Mouse (Mus musculus): ENCODE measurements around the gene Prkcsh. TPM values are rescaled to one million over a fixed set of nuclear protein-coding genes. Genes with fewer than 3 reads are reported as not detected.

The Prkcsh gene
- polyA plus RNA-seq (2012; rRNA removed) = 72.1 and 108 TPM in 2 replicates

DNA sequence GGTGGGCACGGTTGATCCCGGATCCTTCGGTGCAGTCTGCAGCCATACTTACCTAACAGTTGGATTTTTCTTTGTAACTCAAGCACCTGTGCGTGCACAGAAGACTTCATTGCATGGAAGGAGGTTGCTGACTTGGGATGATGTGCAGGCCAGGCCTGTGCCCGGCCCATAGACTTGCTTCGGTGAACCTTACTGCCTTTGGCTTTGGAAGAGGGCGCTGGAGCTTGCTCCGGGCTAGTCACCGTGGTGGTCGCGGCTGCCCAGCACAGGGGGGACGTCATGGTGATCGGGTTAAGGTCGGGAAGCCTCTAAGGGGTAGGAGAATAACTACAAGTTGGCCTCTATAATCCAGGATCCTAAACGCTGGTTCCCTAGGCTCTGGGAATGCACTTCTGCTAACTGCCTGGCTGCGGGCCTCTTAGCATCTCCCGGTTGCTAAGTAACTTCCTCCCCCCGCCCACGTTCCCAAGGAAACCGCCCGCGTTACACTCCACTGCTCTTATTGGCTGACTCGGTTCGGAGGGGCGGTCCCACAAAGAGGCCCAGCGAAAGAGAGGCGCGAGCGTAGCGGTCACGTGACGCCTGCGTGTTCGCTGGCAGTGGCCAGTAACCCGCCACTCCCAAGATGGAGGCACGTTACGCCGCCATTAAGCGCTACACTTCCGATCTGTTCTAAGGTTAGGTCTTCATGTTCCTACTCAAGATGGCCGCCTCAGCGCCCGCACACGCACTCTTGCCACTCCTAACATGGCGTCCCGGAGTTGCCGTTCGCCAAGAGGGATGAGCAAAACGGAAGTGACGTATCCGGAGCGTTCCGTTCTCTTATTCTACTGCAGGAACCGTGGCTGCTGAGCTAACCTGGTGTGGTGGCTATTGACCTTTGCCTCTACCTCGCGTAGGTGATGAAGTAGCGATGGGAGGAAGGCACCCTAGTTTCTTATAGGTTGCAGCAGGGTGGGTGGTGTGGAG is at the start of gene Prkcsh, which contains the start of gene Ccdc151:
Gene Prkcsh, plus strand, starts transcription at position 613 of the 969 bp plus-strand sequence.
Gene Ccdc151, minus strand, starts transcription at position 441 of the 969 bp plus-strand sequence.
- DNase-seq (ENCODE audit: low read depth) = peak; percentile 85

DNA sequence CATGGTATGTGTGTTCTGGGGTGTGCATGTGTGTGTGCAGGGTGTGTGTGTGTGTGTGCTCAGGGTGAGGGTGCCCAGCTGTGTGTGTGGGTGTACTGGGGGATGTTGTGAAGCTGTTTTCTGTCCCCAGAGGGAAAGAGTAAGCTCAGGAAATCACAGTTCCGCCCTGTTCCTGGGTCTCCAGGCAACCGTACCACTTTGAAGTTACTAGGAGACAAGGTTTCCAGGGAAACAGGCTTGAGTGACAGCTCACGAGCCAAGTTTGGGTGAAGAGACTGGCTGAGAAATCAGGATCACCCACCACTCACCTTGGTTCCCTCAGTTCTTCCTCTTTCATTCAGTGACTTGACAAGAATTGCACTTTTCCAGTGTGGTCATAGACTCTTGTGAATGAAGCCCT is 49.0 kb upstream of the Prkcsh start:
- no peak for DNase-seq (ENCODE audit: low read depth)

DNA sequence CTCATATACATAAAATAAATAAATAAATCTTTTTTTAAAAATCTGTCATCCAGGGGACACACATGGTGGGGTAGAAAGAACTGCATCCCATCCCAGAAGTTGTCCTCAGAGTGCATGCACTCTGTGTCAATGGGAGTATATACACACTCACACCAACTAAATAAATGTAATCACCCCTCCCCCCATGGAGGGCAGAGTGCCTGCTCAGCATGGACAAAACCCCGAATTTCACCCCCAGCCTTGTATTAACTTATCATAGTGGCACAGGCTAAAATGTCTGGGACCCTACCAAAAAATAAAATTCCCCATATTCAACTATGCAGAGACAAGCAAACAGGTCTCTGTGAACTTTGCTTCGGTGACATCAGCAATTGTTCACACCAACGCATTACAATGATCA is 48.0 kb upstream of the Prkcsh start:
- DNase-seq (ENCODE audit: low read depth) = no peak

DNA sequence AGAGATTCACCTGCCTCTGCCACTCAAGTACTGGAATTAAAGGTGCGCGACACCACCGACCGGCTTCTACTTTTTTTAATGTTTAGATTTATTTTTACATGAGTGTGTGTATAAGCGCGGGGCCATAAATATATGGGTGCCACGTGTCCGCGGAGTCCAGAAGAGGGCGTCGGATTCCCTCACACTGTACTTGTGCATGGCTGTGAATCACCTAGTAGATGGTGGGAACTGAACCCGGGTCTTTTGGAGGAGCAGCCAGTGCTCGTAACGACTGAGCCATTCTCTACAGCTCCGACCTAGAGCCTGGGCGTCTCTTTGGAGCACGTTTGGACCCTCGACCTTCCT is 47.4 kb upstream of the Prkcsh start:
- no peak for DNase-seq (ENCODE audit: low read depth)

DNA sequence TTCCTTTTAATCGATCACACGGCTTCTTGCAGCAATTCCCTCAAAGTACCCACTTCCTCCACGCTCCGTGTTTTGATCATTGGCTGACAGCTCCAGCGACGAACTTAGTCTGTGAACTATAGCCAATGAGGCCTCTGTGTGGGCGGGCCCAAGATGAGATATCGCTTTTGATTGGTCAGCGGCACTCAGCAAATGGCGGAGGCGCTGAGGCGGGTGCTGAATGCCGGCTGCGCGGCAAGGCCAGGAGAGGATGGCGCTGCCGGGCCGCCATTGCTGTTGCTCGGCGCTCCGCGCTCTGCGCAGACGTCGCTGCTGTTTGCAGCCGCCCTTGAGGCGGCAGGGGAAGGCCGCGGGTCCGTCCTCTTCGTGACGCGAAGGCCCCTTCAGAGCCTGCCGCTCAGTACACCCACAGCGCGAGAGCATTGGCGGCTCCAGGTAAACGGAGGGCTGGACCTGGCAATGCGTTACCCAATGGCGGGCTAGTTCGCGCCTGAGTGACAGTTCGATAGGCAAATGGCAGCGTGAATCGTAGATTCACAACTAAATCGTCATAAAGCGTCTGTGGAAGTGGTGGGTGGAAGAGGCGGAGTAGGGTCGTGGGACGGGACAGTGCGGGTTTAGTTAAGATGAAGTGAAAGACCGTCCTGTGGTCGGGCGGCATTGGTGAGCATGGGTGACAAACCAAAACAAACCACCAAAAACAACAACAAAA is 46.9 kb upstream of the Prkcsh start, which contains the start of gene Swsap1:
Gene Swsap1, plus strand, starts transcription at position 186 of the 712 bp plus-strand sequence.
- DNase-seq (ENCODE audit: low read depth) = peak; percentile 88

DNA sequence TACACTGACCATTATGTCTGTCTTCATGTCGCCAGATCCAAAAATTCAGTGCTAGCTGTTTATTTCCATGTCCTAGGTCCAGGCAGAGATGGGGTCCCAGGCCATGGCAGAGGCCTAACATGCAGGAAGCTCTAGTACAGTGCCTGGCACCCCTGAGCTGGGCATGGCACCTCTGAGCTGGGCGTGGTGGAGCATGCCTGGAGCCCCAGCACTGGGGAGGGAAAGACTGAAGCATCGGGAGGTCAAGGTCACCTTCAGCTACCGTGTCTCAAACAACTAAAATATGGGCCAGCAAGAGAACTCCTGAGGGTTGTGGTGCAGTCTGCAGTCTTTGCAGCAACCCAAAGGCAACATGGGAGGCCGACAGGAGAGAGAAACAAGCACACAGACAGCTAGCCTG is 44.2 kb upstream of the Prkcsh start:
- DNase-seq (ENCODE audit: low read depth) = no peak

DNA sequence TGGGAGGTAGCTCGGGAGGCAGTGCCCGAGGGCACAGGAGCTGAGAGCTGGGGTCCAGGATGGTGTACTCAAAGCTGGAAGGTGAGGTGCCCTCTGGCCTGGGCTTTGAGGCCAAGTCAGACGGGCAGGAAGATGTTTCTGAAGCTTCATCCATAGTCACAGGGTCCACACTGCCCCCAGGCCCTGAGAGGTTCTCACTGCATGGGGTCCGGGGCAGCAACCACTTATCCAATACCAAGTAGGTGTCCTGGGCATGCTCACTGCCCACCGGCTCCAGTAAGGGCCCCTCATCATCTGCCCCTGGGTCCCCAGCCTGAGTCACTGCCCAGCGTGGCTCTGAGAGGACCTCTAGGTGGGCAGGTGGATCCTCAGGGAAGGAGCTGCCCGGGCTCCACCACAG is 43.4 kb upstream of the Prkcsh start:
- DNase-seq (ENCODE audit: low read depth) = no peak

DNA sequence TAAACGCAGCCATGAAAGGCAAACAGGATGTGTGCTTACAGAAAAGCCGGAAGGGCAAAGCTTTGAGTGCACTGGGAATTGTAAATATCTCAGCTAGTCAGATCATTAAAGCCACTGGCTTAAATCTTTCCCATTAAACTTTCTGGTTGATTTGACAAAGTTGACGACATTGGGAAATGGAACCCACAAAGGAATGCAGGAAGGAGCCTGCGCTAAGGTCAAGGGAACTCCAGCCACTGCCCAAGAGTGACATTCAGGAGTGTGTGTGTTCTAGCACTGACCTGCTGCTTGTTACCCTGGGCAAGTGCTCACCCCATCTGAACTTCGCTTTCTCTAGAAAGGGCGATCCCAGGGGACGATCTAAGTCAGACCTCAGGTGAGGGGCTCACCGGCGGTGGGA is 42.5 kb upstream of the Prkcsh start:
- DNase-seq (ENCODE audit: low read depth) = no peak

DNA sequence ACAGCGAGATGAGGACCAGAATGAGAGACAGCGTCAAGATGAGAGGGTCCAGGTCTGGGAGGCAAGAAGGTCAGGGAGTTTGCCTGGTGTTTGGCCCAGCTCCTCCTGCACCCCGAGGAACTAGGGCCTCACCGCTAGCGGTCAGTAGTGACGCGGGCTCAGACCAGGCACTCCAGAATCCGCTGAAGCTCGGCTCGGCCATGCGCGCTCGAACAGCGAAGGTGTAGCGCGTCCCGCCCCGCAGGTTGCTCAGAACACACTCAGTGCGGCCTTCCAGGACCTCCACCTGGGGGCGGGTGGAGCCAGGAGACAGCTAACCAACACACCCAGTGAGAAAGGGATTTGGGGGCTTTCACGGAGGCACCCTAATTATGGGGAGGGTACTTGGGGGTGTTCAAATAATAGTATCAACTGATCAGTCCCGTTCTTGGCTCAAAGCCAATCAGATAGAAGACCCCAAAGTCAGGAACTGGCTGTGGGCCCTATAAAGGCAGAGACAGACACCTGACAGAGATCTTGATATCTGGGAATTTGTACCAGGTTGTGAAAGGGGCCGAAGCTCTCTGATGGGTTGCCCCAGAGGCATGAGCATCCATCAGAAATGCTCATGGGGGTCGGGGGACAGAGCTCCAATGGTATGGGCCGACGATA is 41.9 kb upstream of the Prkcsh start:
- no peak for DNase-seq (ENCODE audit: low read depth)

DNA sequence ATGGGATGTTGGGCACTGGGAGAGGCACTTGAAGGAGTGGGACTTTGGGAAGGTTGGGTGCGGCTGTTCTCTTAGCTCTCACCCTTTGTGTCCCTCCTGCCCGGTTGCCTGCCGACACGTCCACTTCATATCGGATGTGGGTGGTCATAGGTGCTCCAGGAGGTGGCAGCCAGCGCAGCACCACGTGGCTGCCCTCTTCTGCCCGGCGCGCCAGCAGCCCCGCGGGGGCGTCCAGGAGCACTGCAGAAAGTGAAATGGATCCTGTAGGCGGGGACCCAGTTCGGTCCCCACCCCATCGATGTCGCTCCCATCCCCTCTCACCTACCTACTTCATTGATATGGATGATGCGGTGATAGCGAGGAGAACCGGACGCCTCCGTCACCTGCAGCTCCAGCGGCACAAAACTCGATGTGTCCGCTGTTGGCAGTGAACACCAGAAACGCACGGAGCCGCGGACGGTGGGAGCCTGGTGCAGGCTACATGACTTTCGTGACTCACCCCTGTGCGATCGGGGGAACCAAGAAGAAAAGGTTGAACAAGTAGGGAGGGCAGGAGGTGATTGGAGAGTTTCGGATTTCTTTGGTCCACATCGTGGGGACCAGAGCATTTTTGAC is 41.1 kb upstream of the Prkcsh start:
- no peak for DNase-seq (ENCODE audit: low read depth)

DNA sequence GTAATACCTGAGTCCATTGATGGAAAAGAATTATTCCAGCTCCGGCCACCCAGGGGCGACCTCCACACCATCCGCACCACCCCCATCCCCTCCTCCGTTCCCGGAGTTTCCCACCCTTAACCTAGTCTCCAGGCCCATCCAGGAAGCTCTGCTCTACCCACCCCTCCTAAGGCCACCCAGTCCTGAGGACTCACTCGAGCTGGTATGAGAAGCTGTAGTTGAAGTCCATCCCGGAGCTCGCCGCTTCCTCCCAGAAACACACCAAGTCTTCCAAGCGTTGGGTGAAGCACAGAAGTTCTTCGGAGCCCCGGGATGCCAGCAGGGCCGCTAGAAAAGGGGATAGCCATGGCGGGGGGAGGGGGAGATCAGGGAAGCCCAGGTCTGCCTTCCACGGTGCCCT is 40.6 kb upstream of the Prkcsh start:
- no peak for DNase-seq (ENCODE audit: low read depth)

DNA sequence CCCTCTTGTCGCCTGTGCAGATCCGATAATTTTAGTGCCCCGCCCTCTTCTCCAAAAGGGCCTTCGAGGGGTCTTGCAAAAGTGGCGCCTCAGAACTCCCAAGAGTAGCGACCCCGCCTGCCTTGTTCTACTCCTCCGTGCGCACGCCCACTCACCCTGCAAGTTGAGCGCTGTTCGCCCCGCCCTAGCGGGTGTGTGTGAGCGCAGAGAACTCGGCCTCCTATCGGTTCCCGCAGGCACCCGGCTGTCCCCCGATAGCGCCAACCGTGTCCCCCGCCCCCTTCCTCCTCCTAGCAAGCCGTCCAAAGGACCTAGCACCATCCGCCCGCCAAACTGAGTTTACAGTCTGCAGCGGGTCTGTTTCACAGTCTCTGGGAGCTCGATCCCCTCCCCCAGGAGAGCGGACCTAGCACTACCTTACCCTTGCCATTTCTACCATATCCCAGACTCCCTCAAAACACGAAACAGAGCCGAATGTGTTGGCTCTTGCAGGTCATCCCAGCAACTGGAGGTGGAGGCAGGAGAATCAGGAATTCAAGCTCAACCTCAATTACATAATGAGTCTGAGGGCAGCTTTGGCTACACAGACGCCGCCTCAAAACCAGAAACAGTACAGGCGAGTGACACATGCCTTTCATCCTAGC is 40.1 kb upstream of the Prkcsh start:
- DNase-seq (ENCODE audit: low read depth) = no peak

DNA sequence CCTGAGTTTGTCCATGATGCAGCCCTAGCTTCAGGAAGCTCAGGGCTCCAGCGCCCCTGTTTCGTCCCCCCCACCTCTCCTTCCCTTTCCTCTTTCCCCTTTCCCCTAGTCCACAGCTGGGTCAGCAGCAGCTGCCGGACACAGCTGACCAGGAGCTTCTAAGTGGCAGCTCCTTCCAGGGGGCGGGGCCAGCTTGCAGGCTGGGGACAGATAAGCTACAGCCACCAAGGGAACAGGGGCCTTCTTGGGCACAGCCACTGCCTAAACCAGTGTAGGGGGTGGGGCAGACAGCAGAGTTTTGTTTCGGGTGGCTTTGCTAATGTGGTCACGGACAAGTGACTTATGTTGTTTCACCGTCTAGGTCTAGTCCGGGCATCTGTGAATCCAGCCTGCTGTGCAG is 39.2 kb upstream of the Prkcsh start, which contains the start of gene Epor:
Gene Epor, minus strand, starts transcription at position 90 of the 400 bp plus-strand sequence.
- no peak for DNase-seq (ENCODE audit: low read depth)

DNA sequence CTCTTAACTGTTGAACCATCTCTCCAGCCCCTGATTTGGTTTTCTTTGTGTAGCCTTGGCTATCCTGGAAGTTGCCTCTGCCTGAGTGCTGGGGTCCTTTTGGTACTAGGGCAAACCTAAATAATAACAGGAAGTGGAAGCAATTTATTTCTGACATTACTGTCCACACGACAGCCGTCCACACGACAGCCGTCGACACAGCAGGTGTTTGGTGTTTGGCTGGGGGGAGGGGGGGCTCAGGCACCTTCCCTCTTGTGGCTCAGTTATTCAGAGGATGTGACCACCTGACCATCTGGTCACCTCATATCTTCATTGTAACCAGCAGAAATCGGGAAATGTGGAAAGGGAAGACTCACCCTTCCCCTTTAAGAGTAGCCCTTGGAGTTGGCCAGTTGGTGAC is 33.7 kb upstream of the Prkcsh start:
- DNase-seq (ENCODE audit: low read depth) = no peak

DNA sequence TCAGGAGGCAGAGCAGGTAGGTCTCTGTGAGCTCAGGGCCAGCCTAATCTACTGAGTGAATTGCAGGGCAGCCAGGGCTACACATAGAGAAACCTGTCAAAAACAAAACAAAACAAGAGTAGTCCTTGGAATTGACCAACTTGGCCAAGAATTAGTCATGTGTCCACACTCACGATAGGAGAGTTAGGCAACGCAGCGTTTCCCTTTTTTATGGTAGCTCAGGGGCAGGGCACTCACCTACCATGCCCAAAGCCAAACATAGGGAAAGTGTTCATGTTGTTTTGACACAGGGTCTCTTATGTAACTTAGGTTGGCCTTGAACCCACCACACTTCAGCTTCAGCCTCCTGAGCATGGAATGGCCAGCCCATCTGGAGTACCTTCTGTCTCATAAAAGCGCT is 33.3 kb upstream of the Prkcsh start:
- no peak for DNase-seq (ENCODE audit: low read depth)

DNA sequence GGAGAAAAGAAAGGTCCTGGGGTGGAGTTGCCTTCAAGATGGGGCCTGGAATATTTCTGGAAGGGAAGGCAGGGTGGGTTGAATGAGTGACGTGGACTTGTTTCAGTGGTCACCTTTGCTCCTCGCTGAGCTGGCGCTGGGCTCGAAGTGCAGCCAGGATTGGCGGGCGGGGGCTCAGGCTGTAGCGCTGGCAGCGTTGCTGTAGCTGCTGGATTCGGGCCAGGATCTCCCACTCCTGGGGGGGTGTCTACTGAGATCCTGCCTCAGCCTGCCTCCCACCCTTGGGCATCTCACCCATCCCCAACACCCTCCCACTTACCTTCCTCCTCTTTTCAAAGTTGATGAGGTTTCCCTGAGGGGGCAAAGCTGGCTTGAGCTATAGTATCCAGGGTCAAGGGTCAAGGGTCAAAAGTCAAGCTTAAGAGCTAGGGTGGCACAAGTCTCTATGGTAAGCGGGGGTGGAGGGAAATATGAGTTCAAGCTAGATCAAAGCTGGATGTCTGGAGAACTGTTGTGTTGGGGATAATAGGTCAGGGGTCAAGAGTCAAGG is 25.9 kb upstream of the Prkcsh start:
- no peak for DNase-seq (ENCODE audit: low read depth)

DNA sequence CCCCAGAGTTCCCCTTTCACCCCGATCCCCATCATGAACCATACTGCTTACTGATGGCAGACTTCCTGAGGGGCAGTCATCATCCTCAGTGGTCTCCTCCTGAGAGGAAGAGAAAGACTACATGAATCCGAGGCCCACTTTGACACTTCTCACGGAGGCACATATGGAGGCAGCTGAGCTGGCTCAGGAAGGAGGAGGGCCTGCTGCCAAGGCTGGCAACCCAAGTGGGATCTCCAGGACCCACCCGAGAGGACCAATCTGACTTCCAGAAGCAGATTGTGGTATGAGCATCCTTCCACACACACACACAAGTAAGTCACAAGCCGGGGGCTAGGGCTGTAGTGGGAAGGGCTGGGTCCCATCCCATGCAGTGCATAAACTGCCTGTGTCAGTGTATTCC is 25.3 kb upstream of the Prkcsh start:
- DNase-seq (ENCODE audit: low read depth) = no peak

DNA sequence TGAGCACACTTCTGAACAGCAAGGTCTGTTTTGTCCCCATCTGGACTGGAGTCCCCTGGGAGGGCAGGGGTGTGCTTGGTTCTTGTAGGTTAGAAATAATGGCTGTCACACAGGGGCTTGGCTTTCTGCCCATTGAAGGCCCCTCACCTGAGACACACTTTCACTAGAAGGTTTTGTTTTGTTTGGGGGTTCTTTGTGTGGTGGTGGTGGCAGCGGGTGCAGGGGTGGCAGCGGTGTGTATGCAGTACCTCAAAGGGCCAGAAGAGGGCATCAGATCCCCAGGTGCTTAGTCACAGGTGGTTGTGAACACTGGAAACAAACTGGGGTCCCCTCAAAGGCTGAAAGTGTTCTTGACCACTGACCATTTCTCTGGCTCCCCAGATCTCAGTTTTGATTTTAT is 24.6 kb upstream of the Prkcsh start:
- no peak for DNase-seq (ENCODE audit: low read depth)

DNA sequence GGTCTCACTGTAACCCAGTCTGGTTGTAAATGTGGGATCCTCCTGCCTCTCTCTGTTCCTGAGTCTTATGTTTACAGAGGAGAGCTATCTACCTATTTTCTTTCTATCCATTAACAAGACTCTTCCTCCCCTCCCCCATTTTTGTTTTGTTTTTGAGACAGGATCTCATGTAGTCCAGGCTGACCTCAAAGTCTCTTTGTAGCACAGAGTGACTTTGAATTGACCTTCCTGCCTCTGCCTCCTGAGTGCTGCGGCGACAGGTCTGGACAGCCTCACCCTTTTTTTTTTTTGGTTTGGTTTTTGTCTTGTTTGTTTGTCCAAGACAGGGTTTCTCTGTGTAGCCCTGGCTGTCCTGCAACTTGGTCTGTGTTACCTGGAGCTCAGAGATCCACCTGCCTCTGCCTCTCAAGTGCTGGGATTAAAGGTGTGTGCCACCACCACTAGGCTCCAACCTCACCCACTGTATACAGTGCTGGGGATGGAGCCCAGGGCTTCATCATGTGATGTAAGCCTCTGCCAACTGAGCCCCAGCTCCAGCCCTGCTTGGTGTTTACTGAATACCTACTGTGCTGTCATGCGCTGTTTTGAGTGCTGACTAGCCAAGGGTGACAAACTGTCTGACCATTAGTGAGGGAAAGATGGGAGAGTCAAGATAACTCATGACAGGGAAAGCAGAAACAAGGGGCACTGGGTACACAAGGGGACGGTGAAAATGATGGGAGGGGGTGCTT is 24.0 kb upstream of the Prkcsh start:
- DNase-seq (ENCODE audit: low read depth) = no peak

DNA sequence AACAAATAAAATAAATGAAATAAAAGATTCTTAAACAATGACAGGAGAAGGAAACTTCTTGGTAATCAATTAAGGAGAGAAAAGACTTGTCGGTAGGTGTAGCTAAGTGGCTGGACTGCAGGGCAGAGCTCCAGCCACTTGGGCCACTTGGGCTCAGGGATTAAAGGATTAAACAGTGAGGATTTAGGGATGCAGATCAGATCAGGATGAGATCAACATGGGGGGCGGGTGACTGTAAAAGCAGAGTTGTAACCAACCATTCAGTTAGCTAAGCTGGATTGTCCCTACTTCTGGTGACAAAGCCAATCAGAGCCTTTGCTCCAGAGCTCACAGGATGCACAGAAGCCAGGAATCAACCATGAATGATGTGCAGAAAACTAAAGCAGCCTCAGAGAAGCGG is 18.7 kb upstream of the Prkcsh start:
- no peak for DNase-seq (ENCODE audit: low read depth)
